Mouse (Mus musculus): Measurements from ENCODE around the gene Best3.
A peak's percentile ranks its signal among the peaks of the same experiment; 100 is the strongest.

The Best3 gene

DNA sequence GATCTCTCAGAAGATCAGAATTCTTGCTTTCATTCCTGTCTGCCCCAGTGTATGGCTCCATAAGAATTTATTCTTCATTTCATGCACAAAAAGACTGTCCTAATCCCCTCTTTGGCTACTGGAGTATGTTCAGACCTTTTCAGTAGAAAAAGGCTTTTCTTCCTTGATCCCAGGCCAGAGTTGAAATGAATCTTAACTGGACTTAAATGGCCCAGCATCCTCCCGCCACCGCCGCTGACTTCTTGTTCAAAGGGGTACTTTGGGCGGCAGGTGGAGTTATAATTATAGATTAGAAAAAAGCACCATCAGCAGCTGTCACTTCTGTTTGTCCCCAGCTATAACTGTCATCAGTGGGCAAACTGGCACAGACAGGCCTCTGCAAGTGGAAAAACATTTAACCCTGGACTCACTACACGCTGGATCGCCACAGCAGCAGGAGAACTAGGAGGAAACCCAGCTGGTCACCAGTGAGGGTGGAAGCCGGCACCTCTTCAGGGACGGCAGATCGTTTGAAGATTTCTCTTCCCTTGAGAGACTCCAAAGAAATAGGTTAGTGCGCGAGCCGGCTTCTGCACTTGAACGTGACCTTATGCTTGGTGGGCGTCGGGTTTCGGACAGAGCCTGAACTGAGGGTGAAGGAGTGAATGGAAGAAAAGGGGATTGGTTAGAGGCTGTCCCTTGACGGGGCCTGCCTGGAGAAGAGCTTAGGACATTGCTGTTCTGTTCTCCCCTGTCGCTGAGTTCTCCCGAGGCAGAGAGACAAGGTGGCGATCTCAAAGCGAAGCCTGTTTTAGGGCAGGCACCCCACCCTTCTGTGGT, at the start of gene Best3:
TSS of gene Best3 (plus strand) at position 51 of the 819 bp plus-strand sequence.
- no peak for DNase-seq (ENCODE audit: low spot score)

DNA sequence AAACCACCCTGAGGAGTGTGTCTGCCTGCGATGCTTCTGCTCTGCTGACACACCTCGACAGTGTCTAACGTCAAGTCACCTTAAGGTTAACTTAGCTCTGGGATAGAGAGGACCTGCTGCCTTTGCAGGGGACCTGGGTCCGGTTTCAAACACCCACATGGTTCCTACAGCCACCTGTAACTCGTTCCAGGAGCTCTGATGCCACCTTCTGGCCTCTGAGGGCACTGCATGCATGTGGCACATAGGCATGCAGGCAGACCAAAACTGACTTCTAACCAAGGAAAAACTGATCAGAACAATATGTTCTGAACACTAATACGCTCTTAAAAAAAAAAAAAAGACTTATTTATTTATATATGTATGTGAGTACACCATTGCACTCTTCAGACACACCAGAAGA, 43.1 kb upstream of the Best3 start:
- DNase-seq (ENCODE audit: low spot score) = no peak

DNA sequence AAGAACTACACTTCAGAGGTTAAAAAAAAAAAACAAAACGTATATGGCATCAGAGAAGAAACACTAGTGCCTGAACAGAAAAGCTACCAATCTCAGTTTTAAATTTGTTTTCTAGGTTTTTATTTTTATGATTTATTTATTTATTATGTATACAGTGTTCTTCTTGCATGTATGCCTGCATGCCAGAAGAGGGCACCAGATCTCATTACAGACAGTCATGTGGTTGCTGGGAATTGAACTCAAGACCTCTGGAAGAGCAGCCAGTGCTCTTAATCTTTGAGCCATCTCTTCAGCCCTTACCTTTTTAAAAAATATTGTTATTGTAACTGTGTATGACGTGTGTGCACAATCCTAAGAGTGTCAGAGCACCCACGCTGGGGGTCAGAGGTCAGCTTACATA, 42.0 kb upstream of the Best3 start:
- DNase-seq (ENCODE audit: low spot score) = no peak

DNA sequence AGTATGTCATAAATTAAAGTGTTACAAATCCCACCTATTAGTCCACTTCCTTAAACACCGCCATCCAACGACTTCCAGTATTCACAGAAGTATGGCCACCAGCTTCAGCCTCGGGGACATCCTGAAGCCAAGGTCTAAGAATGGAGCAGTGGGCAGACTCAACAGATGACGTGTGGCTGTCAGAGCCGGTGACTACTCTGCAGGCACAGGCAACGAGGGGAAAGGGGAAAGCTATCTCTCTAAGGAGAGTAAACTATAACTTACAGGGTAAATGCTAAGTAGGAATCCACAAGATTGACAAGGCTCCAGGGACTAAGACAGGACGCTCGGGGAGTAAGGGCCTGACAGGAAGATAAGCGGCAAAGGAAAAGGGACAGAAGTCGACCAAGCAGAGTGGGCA, 41.2 kb upstream of the Best3 start:
- no peak for DNase-seq (ENCODE audit: low spot score)

DNA sequence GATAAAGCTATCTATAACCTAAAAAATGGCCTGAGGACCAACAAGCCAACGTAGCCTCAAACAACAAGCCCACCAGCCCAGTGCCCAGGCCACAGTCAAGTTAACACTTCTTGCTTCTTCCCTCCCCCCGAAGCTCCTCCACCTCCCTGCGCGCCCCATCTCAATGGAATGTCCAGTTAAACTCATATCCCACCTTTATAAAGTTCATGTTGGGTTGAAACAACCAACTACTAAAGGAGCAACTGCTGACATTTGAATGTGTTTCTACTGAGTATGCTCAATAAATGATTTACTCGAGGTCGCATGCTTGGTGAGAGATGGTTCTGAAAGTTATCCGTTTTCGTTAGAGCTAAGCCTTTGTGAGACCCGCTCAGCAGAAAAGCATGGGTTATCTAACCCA, 37.7 kb upstream of the Best3 start:
- no peak for DNase-seq (ENCODE audit: low spot score)

DNA sequence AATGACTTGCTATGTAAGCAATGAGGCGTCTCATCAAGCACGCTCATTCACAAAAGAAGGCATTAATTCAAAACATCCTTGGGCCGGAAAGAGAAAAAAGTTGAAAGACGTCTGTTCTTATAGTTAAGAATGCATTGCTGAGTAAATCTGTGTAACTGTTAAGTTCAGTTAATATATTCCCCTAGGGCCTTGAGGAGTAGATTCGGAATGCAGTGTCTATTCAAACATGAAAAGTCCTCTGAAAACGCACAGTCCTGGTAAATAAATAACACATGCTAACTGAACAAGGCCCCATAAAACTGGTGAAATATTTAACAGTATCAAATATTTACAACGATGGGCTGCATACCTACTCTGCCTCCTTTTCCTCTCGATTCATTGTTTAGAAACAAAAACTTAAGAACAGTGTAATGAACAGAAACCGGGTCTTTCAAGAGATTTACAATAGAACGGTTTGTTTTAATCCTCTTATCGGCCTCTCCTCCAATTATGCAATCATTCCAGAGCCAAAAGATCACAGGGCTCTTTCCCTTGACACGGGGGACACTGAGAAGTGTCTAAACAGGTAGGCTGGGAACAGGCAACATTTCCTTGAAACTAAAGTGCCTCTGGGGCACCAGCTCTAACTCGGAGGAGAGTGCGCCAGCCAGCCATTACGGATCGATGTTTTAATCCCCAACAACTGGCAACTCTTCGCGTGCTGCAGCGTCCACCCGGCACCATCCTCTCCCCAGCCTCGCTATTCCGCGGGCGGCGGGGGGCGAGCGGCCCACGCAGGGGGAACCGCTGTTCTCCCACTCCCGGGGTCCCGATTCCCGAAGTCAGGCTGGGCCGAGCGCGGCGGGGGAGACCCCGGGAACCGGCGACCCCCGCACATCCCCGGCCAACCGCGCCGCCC, 36.8 kb upstream of the Best3 start:
- peak; percentile 41 for DNase-seq (ENCODE audit: low spot score)

DNA sequence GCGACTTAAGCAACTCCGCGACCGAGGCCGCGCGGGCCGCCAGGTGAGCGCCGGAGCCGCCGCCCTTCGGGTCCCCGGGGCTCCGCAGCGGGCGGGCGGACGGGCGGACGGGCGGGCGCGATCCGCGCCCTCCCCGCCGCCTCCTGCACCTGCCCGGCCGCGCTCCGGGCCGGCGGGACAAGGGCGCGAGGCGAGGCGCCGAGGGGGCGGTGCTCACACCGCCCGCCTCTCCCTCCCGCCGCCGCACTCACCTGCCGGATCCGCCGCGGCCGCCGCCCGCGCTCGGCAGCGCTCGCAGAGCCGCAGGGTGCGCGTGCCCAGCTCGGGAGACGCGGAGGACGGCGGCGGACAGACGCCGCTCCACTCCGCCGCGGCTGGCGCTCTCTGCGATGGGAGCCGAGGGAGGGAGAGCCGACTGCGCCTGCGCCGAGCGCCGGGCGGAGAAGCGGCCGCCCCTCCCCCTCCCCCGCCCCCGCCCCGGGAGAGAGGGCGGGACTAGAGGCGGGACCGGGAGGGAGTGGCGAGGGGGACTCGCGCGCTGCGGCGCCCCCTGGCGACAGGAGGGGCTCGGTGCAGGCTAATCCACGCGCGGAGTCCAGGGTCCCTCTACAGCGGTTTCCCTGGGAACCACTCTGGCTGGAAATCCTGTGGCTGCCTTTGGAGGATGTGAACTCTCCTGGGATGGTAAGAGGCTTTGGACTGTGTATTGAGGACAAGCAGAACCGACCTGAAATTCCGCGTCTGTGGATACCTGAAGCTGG, 35.9 kb upstream of the Best3 start, which contains the start of gene Rab3ip:
TSS of gene Rab3ip (minus strand) at position 761 of the 761 bp plus-strand sequence.
- DNase-seq (ENCODE audit: low spot score) = peak; percentile 92

DNA sequence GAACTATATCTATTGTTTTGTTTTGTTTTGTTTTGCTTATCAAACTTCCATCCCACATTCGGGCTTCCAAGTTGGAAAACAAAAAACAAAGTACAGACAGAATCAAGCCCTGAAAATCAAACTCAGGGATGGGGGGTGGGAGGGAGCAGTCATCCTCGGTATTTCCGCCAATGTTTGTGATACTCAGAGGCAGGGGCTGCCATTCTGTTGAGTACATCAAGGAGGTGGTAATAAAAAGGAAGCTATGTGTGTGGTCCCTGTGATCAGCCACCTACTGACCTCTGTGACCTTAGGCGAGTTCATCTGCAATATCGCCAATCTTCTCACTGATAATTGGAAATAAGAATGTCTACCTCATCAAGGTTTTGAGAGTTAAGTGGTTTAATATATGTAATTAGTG, 35.2 kb upstream of the Best3 start:
- DNase-seq (ENCODE audit: low spot score) = no peak

DNA sequence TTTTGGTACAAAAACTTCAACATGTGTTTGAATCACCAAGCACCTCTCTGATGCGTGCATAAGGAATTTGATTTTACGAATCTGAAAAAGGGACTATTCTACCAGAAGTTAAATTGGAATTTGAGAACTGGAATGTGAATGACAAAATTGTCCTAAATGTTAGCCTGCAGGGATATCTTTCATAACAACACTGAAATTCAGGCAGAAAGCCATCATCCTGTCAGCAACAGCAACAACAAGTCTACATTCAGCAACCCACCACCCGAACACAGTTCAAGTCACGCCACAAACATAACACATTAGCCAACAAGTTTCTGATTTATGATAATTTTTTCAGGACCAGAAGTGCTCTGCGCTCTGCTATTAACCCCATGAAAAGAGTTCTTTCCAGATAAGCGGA, 30.9 kb upstream of the Best3 start:
- DNase-seq (ENCODE audit: low spot score) = no peak

DNA sequence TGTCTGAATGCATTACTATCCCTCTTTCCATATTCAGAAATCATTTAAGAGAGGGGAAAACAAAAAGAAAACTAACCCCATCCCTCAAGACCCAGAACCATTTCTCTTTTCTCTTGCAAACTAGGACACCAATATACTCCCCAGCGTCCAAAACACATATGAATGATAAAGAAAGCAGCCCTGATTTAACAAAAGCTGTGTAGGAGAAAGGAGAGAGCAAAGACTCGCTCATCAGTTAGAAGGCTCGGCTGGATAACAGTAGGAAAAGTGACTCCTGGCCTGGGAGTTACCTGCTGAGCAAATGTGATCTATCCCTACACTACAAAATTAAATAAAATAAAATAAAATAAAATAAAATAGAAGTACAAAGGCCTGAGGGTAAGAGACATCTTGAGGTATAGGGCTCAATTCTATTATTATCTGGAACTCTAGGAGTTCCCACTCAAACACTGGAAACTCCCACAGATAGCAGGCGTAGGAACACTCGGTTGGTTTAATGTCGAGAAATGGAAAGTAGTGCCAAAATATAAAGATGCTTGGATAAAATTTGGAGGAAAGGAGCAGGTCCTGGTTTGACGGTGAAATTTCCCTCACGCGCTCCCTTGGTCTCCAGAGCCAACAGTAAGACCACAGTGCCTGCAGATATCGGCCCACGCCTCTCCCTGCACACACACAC, 29.5 kb upstream of the Best3 start:
- no peak for DNase-seq (ENCODE audit: low spot score)

DNA sequence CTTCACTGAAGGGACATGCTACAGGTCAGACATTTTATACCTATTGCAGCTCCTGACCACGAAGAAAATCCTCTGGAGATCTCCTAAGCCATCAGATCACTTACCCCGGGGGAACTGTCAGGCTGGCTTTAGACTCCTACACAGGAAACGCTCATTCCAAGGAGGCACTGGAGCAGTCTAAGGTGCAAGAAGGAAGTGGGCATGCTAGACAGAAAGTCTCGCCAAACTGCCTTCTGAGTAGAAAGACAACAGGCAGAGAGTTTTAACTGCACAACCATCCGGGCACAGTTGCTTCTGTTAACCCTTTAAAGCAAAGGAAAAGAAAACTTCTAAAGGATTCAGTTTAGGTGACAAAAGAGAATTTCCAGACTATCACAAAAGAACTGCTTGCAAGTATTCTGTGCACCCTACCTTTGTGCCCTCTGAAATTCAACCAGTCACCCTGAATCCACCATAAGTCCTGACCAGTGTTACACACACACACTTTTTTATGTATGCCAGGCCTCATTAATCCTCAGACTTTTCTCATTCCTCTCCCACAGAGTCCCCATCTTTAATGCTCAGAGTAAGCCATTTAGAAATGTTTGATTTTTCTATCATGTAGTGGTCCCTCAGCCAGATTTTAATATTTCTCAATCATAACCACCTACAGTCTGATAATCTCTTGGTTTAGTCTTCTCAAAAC, 28.1 kb upstream of the Best3 start:
- no peak for DNase-seq (ENCODE audit: low spot score)

DNA sequence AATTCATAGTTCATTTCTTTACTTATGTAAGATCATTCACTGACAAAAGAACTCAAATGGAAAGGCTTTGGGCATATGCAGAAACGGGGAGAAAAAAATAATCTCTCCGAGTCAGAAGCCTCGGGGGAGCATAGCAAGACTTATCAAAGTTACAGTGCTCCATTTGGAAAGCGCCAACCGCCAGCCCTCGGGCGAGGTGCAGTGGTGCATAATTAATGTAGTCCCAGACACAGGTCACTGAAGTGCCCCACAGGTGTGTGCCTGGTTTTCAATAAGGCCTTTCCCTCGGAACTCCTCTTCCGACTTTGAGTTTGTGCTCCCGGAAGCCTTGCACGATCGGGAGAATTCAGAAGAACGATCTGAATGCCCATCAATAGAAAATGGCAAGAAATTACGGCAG, 24.0 kb upstream of the Best3 start:
- no peak for DNase-seq (ENCODE audit: low spot score)

DNA sequence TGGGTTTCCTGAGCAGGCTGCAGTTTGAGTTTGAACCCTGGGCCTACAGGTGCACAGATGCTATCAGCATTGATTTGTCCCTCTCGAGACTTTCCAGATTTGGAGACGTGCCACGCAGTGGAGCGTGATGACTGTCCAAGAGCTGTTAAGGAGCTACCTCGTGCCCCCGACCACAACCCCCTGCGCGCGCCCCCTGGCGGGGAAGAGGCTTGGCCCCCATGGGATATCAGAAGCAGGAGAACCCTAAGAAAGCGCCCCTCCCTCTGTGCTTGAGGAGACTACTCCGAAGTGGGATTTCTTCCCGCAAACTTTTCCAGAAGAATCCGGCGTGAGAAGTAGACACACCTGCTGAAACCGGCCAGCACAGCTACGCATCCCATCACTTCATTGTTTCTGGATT, 23.3 kb upstream of the Best3 start:
- DNase-seq (ENCODE audit: low spot score) = no peak

DNA sequence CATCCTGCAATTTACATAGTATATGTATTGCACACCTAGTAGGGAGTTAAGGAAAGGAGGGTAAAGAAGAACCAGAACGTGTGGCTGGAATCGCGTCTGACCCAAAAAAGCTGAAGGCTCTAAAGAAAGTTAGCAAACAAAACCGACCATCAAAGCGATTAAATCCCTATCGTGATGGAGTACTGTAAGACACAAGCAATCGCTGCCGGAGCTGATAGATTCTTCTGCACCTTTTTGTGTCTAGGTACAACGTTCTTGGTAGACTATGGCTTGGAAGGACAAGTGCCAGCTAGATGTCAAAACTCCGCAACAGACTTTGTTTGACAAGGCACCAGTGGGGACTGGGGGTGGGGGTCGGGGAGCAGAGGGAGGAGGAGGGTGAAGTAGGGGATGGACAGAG, 22.0 kb upstream of the Best3 start:
- no peak for DNase-seq (ENCODE audit: low spot score)

DNA sequence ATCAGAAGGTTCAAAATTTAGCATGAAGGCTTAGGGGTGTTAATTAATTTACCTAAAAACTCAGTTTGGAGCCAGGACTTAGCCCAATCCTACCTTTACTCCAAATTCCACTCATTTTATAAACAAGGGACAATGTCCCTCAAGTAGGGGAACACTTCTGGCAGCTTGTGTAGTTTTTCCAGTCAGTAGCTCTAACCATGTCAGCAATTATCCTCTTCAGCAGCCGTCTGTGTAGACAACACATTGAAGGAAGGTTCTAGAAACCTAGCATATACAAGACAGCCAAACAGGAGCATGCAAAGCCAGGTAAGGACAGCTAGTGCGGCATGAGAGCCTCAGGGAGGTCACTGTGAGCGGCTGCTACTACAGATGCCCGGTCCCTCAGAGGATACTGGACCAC, 21.5 kb upstream of the Best3 start:
- DNase-seq (ENCODE audit: low spot score) = no peak

DNA sequence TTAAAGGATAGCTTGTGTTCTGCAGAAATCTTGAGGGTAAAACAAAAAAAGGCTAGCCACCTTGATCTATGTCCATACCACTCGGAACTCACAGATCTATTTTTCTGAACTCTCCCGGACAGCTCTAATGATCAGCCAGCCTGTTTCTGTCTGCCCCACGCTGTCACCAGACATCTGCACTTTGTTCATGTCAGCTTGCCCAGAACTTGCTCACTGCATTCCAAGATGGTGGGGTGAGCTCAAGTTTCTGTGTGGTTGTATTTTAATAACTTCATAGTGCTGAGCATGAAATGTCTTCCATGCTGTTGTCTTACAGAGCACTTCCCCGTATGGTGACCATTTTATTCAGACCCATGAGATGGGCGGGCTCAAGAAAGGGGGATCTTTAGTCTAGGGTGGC, 20.8 kb upstream of the Best3 start:
- no peak for DNase-seq (ENCODE audit: low spot score)

DNA sequence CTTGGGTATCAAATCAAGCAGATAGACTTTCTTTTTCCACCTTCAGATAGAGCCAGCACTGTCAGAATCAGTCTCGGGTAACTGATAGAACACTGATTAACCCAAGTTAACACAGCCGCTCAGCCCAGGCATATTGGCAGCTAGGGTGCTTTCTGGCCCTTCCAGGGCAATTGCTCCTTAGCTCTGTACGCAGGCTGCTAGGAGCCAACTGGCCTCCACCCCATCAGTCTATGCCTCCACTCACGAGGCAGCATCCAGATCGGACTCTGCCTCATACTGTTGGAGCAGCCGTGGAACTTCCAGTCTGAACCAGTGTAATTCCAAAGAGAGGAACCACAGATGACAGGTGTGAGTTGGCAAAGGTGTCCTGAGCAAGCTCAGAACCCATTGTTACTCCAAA, 20.0 kb upstream of the Best3 start:
- DNase-seq (ENCODE audit: low spot score) = no peak

DNA sequence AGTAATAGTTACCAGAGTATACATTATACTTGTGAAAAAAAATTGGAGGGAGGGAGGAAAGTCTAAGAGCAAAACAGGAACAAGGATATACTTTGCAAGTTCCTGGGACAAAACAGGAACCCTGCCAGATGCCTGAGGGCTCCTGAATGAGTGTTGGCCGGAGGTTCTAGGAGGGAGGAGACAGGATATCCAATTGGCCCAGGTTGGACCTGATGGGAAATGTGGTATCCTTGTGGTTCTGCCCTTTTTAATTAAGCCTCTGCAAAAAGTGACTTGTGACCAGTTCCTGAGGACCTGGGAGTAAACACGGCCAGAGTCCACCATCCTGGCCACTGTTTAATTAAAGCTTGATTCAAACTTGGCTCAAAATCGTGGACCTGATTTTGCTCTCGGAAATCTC, 17.4 kb upstream of the Best3 start:
- no peak for DNase-seq (ENCODE audit: low spot score)

DNA sequence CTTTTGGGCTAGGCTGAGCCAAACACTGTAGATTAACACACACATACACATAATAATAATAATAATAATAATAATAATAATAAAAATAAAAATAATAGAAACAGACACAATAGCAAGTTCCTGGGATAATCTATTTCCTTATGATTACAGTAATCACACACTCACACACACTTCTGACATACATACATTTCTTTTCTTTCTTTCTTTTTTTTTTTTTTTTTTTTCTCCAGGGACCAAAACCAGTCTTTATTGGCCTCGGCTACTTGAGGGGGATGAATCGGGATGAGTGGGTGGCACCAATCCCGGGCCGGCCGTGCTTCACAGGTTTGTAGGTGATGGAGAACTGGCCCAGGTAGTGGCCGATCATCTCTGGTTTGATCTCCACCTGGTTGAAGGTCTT, 13.6 kb upstream of the Best3 start, which contains the start of gene Gm10271:
TSS of gene Gm10271 (minus strand) at position 101 of the 400 bp plus-strand sequence.
- no peak for DNase-seq (ENCODE audit: low spot score)

DNA sequence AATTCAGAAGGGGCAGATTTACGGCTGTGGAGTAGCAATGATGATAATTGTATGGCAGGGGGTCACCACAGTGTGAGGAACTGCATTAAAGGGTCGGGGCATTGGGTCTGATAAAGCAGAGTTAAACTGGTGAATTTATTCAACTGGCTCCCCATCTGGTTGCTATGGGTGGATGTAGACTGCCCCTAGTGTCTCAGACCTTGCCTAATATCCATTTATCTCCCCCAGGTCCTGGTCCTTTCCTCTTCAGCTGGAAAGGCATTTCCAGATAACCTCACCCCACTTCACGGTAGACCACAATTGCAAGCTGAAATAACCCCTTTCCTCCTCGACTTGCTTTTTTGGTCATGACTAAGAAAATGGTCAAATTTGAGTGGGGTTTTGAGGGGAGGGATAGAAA, 8.7 kb upstream of the Best3 start:
- DNase-seq (ENCODE audit: low spot score) = no peak

DNA sequence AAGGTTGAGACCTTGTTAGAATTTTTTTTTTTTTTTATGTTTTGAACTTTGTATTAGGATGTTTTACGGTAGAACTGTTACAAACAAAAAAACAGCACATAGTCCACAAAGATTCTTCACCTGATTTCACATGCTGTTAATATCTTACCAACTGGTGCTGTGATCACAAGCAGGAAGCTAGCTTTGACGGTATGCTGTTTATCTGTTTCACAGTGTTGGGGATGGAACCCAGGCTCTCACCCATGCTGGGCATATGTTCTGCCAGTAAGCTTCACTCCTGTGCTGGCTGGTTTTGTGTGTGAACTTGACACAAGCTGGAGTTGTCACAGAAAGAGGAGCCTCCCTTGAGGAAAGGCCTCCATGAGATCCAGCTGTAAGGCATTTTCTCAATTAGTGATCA, 8.3 kb upstream of the Best3 start:
- DNase-seq (ENCODE audit: low spot score) = no peak

Measured in ovary, postnatal 36 days (tissue).